Mouse (Mus musculus) liver, embryonic 18 days (tissue): ENCODE results near the gene Tbccd1. TPM values are rescaled to one million over a fixed set of nuclear protein-coding genes. Genes with fewer than 3 reads are reported as not detected.

Source experiments
- polyA plus RNA-seq: library from polyadenylated mRNA; depleted of rRNA; stranded (reverse); fragments of >200 nt; gene quantifications from 2 replicates; pipeline ENCODE4 v1.2.3, GENCODE M21; 2012; rRNA removed

The Tbccd1 gene
- polyA plus RNA-seq = 17.7 and 19.6 TPM in 2 replicates

GRCm38 (mm10) chr16:22857431-22858113, at the start of gene Tbccd1, which contains the start of gene Dnajb11:
TSS of gene Tbccd1 (minus strand) at chr16:22857669.
TSS of gene Dnajb11 (plus strand) at chr16:22857845.

GRCm38 (mm10) chr16:22890683-22891510, 33.4 kb upstream of the Tbccd1 start, which contains the start of gene Ahsg:
TSS of gene Ahsg (plus strand) at chr16:22891277.

GRCm38 (mm10) chr16:22811477-22811876, 46.0 kb downstream of the Tbccd1 start, which contains the start of gene Crygs:
TSS of gene Crygs (minus strand) at chr16:22811577.

Other genes starting within 250 kb of the Tbccd1 start
- gene Dgkg, start 200.4 kb downstream of the Tbccd1 start, polyA plus RNA-seq = 0.38 and 0.56 TPM in 2 replicates
- 0.03 and 0.06 TPM in 2 replicates for gene Crygs, start 46.1 kb downstream of the Tbccd1 start, polyA plus RNA-seq
- gene Dnajb11, start 176 bp upstream of the Tbccd1 start, polyA plus RNA-seq = 23.0 and 25.1 TPM in 2 replicates
- gene Ahsg, start 33.6 kb upstream of the Tbccd1 start, polyA plus RNA-seq = 24,752 and 26,490 TPM in 2 replicates
- gene Fetub, start 60.7 kb upstream of the Tbccd1 start, polyA plus RNA-seq = 182 and 210 TPM in 2 replicates
- gene Hrg, start 93.4 kb upstream of the Tbccd1 start, polyA plus RNA-seq = 45.5 and 57.1 TPM in 2 replicates
- 162 and 177 TPM in 2 replicates for gene Kng2, start 171.8 kb upstream of the Tbccd1 start, polyA plus RNA-seq
- gene Kng1, start 200.2 kb upstream of the Tbccd1 start, polyA plus RNA-seq = 1,908 and 2,047 TPM in 2 replicates
- 167 and 177 TPM in 2 replicates for gene Eif4a2, start 249.8 kb upstream of the Tbccd1 start, polyA plus RNA-seq